Mouse (Mus musculus) limb, embryonic 14.5 days (tissue): ENCODE data around the gene 1500011B03Rik. TPM values are rescaled to one million over a fixed set of nuclear protein-coding genes. Genes with fewer than 3 reads are reported as not detected.

Experiments used
- ATAC-seq: fragments of 200-750 bp; cut with Nextera tagmentation; 2 replicates; pipeline ENCODE4 v1.8.0; 2017; ENCODE audit warnings: low read depth, moderate number of reproducible peaks, moderate TSS enrichment; ENCODE audit not compliant: low FRiP score
- DNase-seq: peaks from one replicate; pipeline ENCODE4 v3.0.0-alpha.2; 2015; ENCODE audit warnings: low spot score
- H3K27ac ChIP-seq: fragments of 300-500 bp; sonication (generic); replicated peaks from 2 replicates; pipeline ENCODE4 v1.5.1; 2014; ENCODE audit warnings: low read depth, mild to moderate bottlenecking, low read length, moderate library complexity, mixed read lengths
- H3K27me3 ChIP-seq: fragments of 300-500 bp; sonication (generic); 2 replicates; pipeline ENCODE4 v1.6.1; 2014; ENCODE audit warnings: low read length, mixed read lengths; ENCODE audit not compliant: control insufficient read depth, insufficient read depth
- H3K36me3 ChIP-seq: fragments of 300-500 bp; sonication (generic); 2 replicates; pipeline ENCODE4 v1.6.1; 2014; ENCODE audit warnings: mild to moderate bottlenecking, low read length, moderate library complexity, mixed read lengths; ENCODE audit not compliant: control insufficient read depth, insufficient read depth
- H3K4me1 ChIP-seq: fragments of 300-500 bp; sonication (generic); 2 replicates; pipeline ENCODE4 v1.6.1; 2014; ENCODE audit warnings: antibody characterized with exemption, low read length, mixed read lengths; ENCODE audit not compliant: control insufficient read depth, insufficient read depth
- H3K4me2 ChIP-seq: fragments of 300-500 bp; sonication (generic); replicated peaks from 2 replicates; pipeline ENCODE4 v1.6.1; 2014; ENCODE audit warnings: low read depth, mild to moderate bottlenecking, low read length, moderate library complexity; ENCODE audit not compliant: severe bottlenecking
- H3K4me3 ChIP-seq: fragments of 300-500 bp; sonication (generic); replicated peaks from 2 replicates; pipeline ENCODE4 v1.5.1; 2014; ENCODE audit warnings: low read length
- H3K9ac ChIP-seq: fragments of 300-500 bp; sonication (generic); 2 replicates; pipeline ENCODE4 v1.6.1; 2014; ENCODE audit warnings: mild to moderate bottlenecking, low read depth, low read length, moderate library complexity; ENCODE audit not compliant: severe bottlenecking
- H3K9me3 ChIP-seq: fragments of 300-500 bp; sonication (generic); 2 replicates; pipeline ENCODE4 v1.6.1; 2016; ENCODE audit warnings: low read length; ENCODE audit not compliant: control insufficient read depth
- POLR2A ChIP-seq: fragments of 200-500 bp; IDR thresholded peaks from 2 replicates; pipeline ENCODE4 v1.8.0; 2012; ENCODE audit warnings: inconsistent platforms, mild to moderate bottlenecking, moderate library complexity, borderline replicate concordance; ENCODE audit not compliant: insufficient read depth, insufficient read length; ENCODE audit errors: extremely low read depth
- WGBS: fragments of 180-500 bp; shearing (Covaris S2); extraction: QIAGEN DNeasy Blood & Tissue Kit; methylation state at CpG from one replicate; pipeline ENCODE4 v1.1.7; 2014; 5-methylcytosine and 5-hydroxymethylcytosine counted together
- polyA plus RNA-seq, 2 experiments: library from polyadenylated mRNA; depleted of rRNA in 1 of 2; stranded (reverse) in 1 of 2; unstranded in 1 of 2; fragments of >200 nt; fragmentation: Nextera tagmentation in 1 of 2; extraction: Ambion mirVana in 1 of 2; gene quantifications; 2 replicates each; pipeline versions ENCODE4 v1.2.1 to v1.2.3; 2012 to 2014

Gene 1500011B03Rik
- polyA plus RNA-seq, 2 experiments, result 76.7 to 95.9 TPM

DNA sequence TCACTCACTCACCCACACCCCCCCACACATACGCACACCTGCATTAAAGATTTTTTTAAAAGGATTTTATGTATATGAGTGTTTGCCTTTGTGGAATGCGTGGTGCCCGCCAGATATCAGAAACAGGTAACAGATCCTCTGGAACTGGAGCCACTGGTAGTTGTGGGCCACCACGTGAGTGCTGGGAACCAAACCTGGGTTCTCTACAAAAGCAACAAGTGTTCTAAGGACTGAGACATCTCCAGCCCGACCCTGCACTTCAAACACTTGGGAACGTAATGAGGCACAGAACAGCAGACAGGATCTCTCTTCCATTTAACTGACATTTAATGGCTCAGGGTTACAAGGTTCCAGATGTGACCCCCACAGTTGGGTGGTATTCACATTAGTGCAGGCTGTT is 15.4 kb downstream of the 1500011B03Rik start:
- ATAC-seq (no peak), DNase-seq (no peak)
- Histone ChIP-seq H3K4me1 (peaks cover 17% of the 10 kb centered on the region), H3K4me2 (no peak overlapping the region), H3K9ac (no peak overlapping the region), H3K9me3 (no peaks in the 10 kb centered on the region), H3K36me3 (peaks cover 32% of the 10 kb centered on the region), H3K4me3 (no peak overlapping the region), H3K27me3 (no peaks in the 10 kb centered on the region), H3K27ac (no peak overlapping the region)
- no peak for TF ChIP-seq POLR2A
- WGBS, result 35% methylated on average over 6 of the region's 6 CpGs

DNA sequence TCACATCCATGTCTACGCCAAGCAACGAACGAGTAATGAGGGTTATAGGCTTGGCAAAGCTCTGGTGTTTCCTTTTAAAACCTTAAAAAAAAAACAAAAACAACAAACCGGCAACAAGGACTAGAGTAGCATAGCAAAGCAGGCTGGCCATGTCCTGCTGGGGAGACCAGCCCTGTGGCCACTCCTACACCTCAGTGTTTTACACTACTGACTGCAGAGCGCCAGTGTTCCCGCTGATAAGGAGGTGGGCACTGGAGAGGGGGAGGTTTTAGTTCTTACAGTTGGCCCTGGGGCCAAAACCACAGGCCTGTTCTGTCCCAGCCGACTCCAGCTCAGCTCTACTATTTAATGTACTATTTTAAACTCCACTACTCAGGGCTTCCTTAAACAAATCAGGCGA is 15.8 kb downstream of the 1500011B03Rik start:
- Histone ChIP-seq H3K9me3 (no peaks in the 10 kb centered on the region), H3K27ac (peak overlapping the region; percentile 61), H3K4me3 (no peak overlapping the region), H3K4me2 (no peak overlapping the region), H3K9ac (no peak overlapping the region), H3K4me1 (peaks cover 17% of the 10 kb centered on the region), H3K27me3 (no peaks in the 10 kb centered on the region), H3K36me3 (peaks cover 36% of the 10 kb centered on the region)
- no peak; the same call in 1 of the 2 replicates for ATAC-seq
- DNase-seq, result peak; percentile 20
- TF ChIP-seq POLR2A, result no peak
- WGBS, result 18% methylated on average over 8 of the region's 8 CpGs

GRCm38 (mm10) chr5:114807063-114807462 is 16.2 kb downstream of the 1500011B03Rik start:
- Histone ChIP-seq H3K27ac (peak overlapping the region; percentile 61), H3K4me2 (no peak overlapping the region)
- 41% methylated on average over 9 of the region's 9 CpGs for WGBS

GRCm38 (mm10) chr5:114806636-114807035 is 16.6 kb downstream of the 1500011B03Rik start:
- Histone ChIP-seq H3K4me1 (peaks cover 17% of the 10 kb centered on the region), H3K4me3 (no peak overlapping the region), H3K4me2 (no peak overlapping the region), H3K9me3 (no peaks in the 10 kb centered on the region), H3K9ac (no peak overlapping the region), H3K27ac (peak overlapping the region; percentile 61), H3K36me3 (peaks cover 43% of the 10 kb centered on the region), H3K27me3 (no peaks in the 10 kb centered on the region)
- ATAC-seq, result no peak
- TF ChIP-seq POLR2A, result no peak
- no peak for DNase-seq
- 76% methylated on average over 8 of the region's 8 CpGs for WGBS

More at GRCm38 (mm10) chr5:114807063-114807462, 16.2 kb downstream of the 1500011B03Rik start:
- no peaks in the 10 kb centered on the region for H3K9me3 ChIP-seq
- peaks cover 39% of the 10 kb centered on the region for H3K36me3 ChIP-seq
- no peak for ATAC-seq
- H3K9ac ChIP-seq, result no peak overlapping the region
- H3K27me3 ChIP-seq, result no peaks in the 10 kb centered on the region
- DNase-seq, result no peak
- H3K4me3 ChIP-seq, result no peak overlapping the region
- no peak for TF ChIP-seq POLR2A
- peaks cover 17% of the 10 kb centered on the region for H3K4me1 ChIP-seq

GRCm38 (mm10) chr5:114805436-114806350 is 17.6 kb downstream of the 1500011B03Rik start:
- H3K36me3 ChIP-seq, result peaks cover 49% of the 10 kb centered on the region
- no peak for DNase-seq
- ATAC-seq, result no peak

More at GRCm38 (mm10) chr5:114805436-114806350, 17.6 kb downstream of the 1500011B03Rik start:
- Histone ChIP-seq H3K4me1 (peaks cover 17% of the 10 kb centered on the region), H3K4me3 (no peak overlapping the region), H3K4me2 (no peak overlapping the region), H3K9ac (no peak overlapping the region), H3K27me3 (no peaks in the 10 kb centered on the region), H3K9me3 (no peaks in the 10 kb centered on the region), H3K27ac (peak overlapping the region; percentile 38; the same call in 1 of the 2 replicates)
- no peak for TF ChIP-seq POLR2A
- 66% methylated on average over 15 of the region's 15 CpGs for WGBS
